Mouse (Mus musculus) adipocyte (in vitro differentiated cells): ENCODE measurements around the gene Rragd.

Source experiments
- DNase-seq: peaks from one replicate; pipeline ENCODE4 v3.0.0-alpha.2; 2016; ENCODE audit warnings: low spot score

Gene Rragd

DNA sequence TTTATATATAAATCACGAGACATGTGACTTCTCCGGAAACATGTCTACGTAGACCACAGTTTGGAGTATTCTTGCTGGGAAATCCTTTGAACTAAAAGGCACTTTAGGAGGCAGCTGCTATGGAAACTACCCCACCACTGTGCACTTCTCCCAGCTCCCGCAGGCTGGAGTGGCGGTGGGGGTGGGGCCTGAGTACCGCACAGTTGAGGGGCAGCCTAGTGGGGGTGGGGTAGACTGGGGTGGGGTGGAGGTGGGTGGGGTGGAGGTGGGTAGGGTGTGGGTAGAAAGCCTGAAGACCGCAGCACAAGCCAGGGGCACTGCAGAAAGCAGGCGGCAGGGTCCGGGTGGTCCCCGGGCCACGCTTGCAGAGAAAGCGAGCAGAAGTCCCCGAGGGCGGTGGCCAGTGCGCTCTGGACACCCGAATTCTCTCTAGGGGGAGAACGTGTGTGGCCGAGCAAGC lies at the start of gene Rragd:
Rragd (plus strand) TSS at position 322 of the 460 bp plus-strand sequence.
- DNase-seq = no peak

GRCm38 (mm10) chr4:32936762-32937341 lies 46.0 kb upstream of the Rragd start:
- no peak for DNase-seq

DNA sequence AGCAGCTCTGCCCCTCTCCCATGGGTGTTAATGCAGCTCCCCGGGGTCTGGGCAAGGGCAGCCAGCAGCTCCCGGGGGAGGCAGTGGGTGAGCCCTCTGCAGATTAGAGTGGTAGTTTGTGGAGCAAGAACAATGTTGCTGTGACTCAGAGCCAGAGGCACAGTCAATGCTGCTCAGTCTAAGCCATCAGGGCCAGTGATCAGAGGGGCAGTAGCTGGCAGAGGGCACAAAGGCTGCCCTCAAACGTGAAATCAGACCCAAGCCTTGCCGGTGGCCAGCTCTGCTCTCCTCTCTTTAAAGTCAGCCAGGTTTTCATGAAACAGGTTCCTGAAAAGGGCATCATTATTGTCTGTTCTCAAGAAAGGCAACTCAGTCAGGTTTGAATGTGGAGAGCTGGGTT lies 43.3 kb upstream of the Rragd start:
- no peak for DNase-seq

- no peak for DNase-seq
Observed at GRCm38 (mm10) chr4:32939964-32940363, 42.9 kb upstream of the Rragd start.

- no peak for DNase-seq
Observed at GRCm38 (mm10) chr4:32940984-32941383, 41.9 kb upstream of the Rragd start.

GRCm38 (mm10) chr4:32947631-32948030 lies 35.2 kb upstream of the Rragd start:
- no peak for DNase-seq

DNA sequence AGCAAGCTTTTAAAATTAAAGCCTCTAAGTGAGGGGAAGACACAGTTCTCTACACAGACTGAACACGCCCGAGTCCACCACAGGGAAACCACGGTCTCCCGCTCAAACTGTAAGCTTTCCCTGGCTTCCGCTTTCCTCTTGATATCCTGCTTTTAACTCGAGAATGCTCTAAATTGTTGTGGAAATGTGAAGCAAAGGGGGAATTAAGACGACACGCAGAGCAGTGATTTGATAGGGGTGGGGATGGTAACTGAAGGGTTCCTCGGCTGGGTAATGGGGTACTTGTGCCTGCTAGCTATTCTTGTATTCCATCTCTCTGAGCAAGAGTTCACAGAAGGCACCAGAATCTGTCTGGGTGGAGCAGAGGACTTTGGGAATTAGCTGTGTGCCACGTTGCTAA lies 34.1 kb upstream of the Rragd start:
- DNase-seq = no peak

GRCm38 (mm10) chr4:32950356-32951034 lies 32.3 kb upstream of the Rragd start, which contains the start of gene Ankrd6:
Gene Ankrd6, minus strand, starts transcription at chr4:32950841.
- no peak for DNase-seq

GRCm38 (mm10) chr4:32951035-32951940 lies 31.5 kb upstream of the Rragd start:
- no peak for DNase-seq

GRCm38 (mm10) chr4:32952681-32953080 lies 30.2 kb upstream of the Rragd start:
- DNase-seq = no peak

GRCm38 (mm10) chr4:32956423-32956822 lies 26.4 kb upstream of the Rragd start:
- DNase-seq = no peak

DNA sequence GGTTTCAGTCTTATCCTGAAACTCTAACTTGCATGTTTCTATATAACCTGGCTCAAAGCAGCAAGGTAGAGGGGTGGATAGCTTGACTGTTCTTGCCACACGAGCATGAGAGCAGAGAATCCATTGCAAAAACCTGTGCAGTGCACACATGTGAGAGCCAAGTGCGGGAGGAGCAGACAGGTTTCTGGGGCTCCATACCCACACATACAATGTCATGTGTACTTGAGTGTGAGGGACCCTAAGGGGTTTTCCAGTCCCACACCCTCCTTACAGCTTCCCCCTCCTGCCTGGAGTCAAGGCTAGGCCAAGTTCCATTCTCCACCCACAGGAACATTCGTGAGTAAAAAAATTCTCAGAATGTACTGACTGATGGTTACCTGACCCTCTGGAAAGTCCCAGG lies 21.4 kb upstream of the Rragd start:
- no peak for DNase-seq

- DNase-seq = peak; percentile 13
Observed at GRCm38 (mm10) chr4:32964619-32965018, 18.2 kb upstream of the Rragd start.

GRCm38 (mm10) chr4:32977331-32977730 lies 5.5 kb upstream of the Rragd start:
- DNase-seq = no peak

DNA sequence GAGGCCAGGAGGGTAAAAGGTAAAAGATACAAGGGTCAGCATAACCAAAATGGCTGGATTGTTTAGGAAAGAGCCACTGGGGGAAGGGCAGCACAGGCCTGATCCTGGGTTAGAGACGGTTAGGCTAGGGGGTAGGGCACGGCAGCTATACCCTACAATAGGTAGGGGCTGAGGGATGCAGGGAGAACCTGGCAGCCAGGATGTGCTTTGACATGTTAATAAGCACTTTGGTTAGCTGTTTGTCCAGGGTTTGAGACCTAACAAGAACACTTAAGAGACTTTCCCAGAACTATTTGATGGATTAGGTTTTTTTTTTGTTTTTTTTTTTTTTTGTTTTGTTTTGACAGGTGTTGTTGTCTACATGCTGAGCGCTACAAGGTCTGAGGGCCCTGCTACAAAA lies 2.8 kb upstream of the Rragd start:
- no peak for DNase-seq

- no peak for DNase-seq
Observed at GRCm38 (mm10) chr4:32981617-32982016, 1.2 kb upstream of the Rragd start.

GRCm38 (mm10) chr4:32982041-32982715 lies 659 bp upstream of the Rragd start:
- DNase-seq = no peak

DNA sequence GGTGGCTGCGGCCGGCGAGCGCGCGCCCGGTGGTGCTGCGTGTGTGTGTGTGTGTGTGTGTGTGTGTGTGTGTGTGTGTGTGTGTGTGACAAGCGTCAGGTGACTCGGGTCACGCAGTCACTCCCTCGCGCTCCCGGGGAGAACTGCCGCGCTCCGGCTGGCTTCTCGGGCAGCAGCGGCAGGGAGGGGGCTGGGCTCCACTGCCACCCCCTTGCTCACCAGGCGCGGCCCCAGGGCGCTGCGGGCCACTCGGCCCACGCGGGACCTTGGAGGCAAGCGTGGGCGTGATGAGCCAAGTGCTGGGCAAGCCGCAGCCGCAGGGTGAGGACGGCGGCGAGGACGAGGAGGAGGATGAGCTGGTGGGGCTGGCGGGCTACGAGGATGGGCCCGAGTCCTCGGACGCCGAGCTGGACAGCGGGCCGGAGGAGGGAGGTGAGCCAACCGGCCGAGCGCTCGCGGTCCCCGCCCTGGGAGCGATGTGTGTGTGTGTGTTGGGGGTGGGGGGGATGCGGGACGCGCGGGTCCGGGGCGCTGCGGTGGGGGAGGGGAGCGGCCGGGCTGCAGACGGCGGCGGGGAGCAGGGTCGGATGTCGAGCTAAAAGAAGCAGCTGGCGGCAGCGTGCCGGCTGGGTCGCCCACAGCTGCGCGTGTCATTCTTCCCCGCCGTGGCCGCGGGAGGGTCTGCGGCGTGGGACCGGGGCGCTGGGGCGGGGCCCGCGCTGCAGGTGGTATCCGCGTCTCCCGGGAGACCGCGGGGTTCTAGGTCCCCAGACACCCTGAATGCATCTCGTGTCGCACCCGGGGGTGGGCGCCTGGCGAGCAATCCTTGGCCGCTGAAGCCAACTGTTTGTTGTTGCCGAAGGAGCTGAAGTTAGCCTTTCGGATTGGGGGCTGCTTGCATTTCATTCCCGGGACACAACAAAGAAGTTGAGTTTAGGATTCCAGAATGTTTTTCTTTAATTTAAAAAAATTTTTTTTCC lies 629 bp downstream of the Rragd start:
- no peak for DNase-seq

DNA sequence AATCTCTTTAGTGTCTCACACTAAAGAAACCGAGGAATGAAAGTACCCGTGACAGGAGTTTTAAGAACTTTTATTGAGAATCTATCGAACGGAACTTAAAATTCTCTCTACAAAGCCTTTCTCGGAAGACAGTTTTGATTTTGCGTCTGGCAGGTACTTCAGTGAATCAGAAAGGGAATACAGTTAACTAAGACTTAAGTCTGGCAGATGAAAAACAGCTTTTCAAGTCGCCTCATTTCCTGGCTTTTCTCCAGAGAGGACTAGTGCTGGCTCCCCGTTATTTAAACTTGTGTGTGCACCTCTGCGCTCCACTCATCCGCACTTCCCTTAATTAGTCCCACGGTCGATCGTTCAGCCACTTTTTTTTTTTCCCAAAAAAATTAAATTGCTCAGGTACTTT lies 1.4 kb downstream of the Rragd start:
- no peak for DNase-seq

GRCm38 (mm10) chr4:32984801-32985675 lies 2.2 kb downstream of the Rragd start:
- DNase-seq = no peak
